Mouse (Mus musculus) small intestine, adult 2 months (tissue): ENCODE measurements around the gene Gm10226.

Source experiments
- CTCF ChIP-seq: fragments of 200-500 bp; IDR thresholded peaks from 2 replicates; pipeline ENCODE4 v1.5.1; 2012; ENCODE audit warnings: low read depth, mild to moderate bottlenecking, control low read depth, inconsistent platforms, low read length, moderate library complexity, mixed read lengths; ENCODE audit not compliant: insufficient replicate concordance, insufficient read length; ENCODE audit errors: extremely low read depth
- POLR2A ChIP-seq: fragments of 200-500 bp; IDR thresholded peaks from 2 replicates; pipeline ENCODE4 v1.6.1; 2012; ENCODE audit warnings: low read depth, mild to moderate bottlenecking, control low read depth, inconsistent platforms, low read length, moderate library complexity

- TF ChIP-seq CTCF, result no peak
- no peak for TF ChIP-seq POLR2A
Measured at GRCm38 (mm10) chr17:21649936-21650335, 41.7 kb upstream of the Gm10226 start.
